Mouse (Mus musculus): Measurements from ENCODE around the gene AI413582.

GRCm38 (mm10) chr17:27518296-27518695 is 47.3 kb downstream of the AI413582 start:
- TF ChIP-seq CTCF (IDR thresholded peaks at IDR 0.05; ENCODE audit: low read depth) (no peak), EP300 (IDR thresholded peaks at IDR 0.05; ENCODE audit: low read depth) (no peak)
